Mouse (Mus musculus): Measurements from ENCODE around the gene Hrh3. TPM values are rescaled to one million over a fixed set of nuclear protein-coding genes. Genes with fewer than 3 reads are reported as not detected.

The Hrh3 gene
- not detected in 2 replicates for polyA plus RNA-seq (2015; fragmentation: Nextera tagmentation; extraction: Ambion mirVana)

GRCm38 (mm10) chr2:180103978-180104658, at the start of gene Hrh3:
TSS of gene Hrh3 (minus strand) at chr2:180104488.
- peaks cover 69% of the 10 kb centered on the region for H3K27me3 ChIP-seq
- H3K27ac ChIP-seq: no peak within 1 kb of the TSS
- peak within 1 kb of the TSS; percentile 17; the same call in 1 of the 2 replicates for H3K9ac ChIP-seq
- H3K4me1 ChIP-seq: peaks cover 29% of the 10 kb centered on the region
- no peaks in the 10 kb centered on the region for H3K36me3 ChIP-seq
- ATAC-seq (replicated peaks; ENCODE audit: low FRiP score): peak; percentile 84
- peak within 1 kb of the TSS; percentile 55 for H3K4me3 ChIP-seq (replicated peaks)
- WGBS: 1% methylated on average over 84 of the region's 87 CpGs
- H3K9me3 ChIP-seq (replicated peaks): no peaks in the 10 kb centered on the region
- peak within 1 kb of the TSS; percentile 99 for H3K4me2 ChIP-seq

DNA sequence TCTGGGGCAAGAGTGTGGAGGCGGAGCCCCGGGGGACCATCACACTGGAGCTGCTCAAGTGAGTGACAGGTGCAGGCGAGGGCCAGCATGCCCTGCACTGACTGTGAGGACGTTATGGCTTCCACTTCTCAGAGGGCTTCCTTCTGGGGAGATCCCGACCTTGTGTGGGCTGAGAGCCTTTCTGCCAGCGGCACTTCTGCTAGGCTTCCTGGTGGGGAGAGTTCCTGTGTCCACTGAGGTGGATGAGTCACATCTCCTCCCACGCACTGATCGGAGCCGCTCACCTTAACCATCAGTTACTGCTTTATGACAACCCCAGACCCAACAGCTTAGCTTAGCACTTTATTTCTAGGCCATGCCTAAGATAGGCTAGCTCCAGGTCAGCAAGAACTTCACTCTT, 44.3 kb upstream of the Hrh3 start:
- H3K27ac ChIP-seq: no peak overlapping the region
- no peak overlapping the region for H3K4me2 ChIP-seq
- no peaks in the 10 kb centered on the region for H3K4me1 ChIP-seq
- ATAC-seq (replicated peaks; ENCODE audit: low FRiP score): no peak
- no peaks in the 10 kb centered on the region for H3K27me3 ChIP-seq
- peaks cover 85% of the 10 kb centered on the region for H3K36me3 ChIP-seq
- WGBS: 75% methylated on average over 9 of the region's 9 CpGs
- H3K9ac ChIP-seq: no peak overlapping the region
- H3K4me3 ChIP-seq (replicated peaks): no peak overlapping the region
- no peaks in the 10 kb centered on the region for H3K9me3 ChIP-seq (replicated peaks)

DNA sequence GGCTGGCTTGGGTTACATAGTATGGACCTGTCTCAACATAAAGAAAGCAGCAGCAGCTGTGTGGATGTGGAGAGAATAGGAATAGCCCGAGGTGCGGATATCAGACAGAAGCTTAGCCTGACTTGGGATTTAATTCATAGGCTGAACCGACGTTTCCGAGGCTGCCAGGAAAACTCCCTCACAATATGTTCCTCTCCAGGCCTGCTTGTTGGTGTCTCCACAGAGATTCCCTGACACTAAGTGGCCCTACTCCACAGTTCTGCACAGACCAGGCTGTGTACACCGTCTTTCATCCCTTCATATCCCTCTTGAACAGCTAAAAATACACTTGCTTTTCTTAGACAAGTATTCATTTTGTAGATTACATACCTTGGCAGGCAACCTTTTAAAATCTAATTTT, 43.1 kb upstream of the Hrh3 start:
- no peak for ATAC-seq (replicated peaks; ENCODE audit: low FRiP score)
- Histone ChIP-seq H3K4me2 (no peak overlapping the region), H3K4me3 (replicated peaks) (no peak overlapping the region), H3K9me3 (replicated peaks) (no peaks in the 10 kb centered on the region), H3K27me3 (no peaks in the 10 kb centered on the region), H3K9ac (no peak overlapping the region), H3K27ac (no peak overlapping the region), H3K4me1 (no peaks in the 10 kb centered on the region), H3K36me3 (peaks cover 78% of the 10 kb centered on the region)
- WGBS: 82% methylated on average over 6 of the region's 6 CpGs

GRCm38 (mm10) chr2:180146091-180146490, 41.8 kb upstream of the Hrh3 start:
- no peaks in the 10 kb centered on the region for H3K27me3 ChIP-seq
- no peak overlapping the region for H3K4me2 ChIP-seq
- H3K4me1 ChIP-seq: no peaks in the 10 kb centered on the region
- H3K9ac ChIP-seq: no peak overlapping the region
- no peaks in the 10 kb centered on the region for H3K9me3 ChIP-seq (replicated peaks)
- WGBS: 84% methylated on average over 2 of the region's 2 CpGs
- no peak overlapping the region for H3K27ac ChIP-seq
- H3K36me3 ChIP-seq: peaks cover 78% of the 10 kb centered on the region
- no peak for ATAC-seq (replicated peaks; ENCODE audit: low FRiP score)
- no peak overlapping the region for H3K4me3 ChIP-seq (replicated peaks)

DNA sequence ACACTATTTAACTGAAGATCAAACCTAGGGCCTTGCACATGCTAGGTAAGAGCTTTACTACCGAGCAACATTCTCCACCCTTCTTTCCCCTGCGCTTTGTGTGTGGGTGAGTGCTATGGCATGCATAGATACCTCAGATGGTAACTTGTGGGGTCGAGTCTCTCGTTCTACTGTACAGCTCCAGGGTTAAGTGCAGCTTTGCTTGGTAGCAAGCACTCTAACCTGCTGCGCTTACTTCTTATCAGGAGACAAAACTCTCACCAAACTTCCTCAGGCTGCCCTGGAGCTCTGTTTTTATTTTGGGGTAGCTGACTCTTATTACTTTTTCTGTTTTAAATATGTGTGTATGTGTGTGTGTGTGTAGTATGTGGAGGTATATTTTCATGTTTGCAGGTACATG, 31.1 kb upstream of the Hrh3 start:
- no peak overlapping the region for H3K4me2 ChIP-seq
- no peaks in the 10 kb centered on the region for H3K4me1 ChIP-seq
- H3K27ac ChIP-seq: no peak overlapping the region
- 79% methylated on average over 5 of the region's 5 CpGs for WGBS
- H3K9me3 ChIP-seq (replicated peaks): no peaks in the 10 kb centered on the region
- H3K27me3 ChIP-seq: no peaks in the 10 kb centered on the region
- H3K4me3 ChIP-seq (replicated peaks): no peak overlapping the region
- H3K9ac ChIP-seq: no peak overlapping the region
- ATAC-seq (replicated peaks; ENCODE audit: low FRiP score): no peak
- peaks cover 30% of the 10 kb centered on the region for H3K36me3 ChIP-seq

- WGBS: 76% methylated on average over 3 of the region's 3 CpGs
- Histone ChIP-seq H3K27ac (no peak overlapping the region), H3K4me1 (no peaks in the 10 kb centered on the region), H3K4me3 (replicated peaks) (no peak overlapping the region), H3K9me3 (replicated peaks) (no peaks in the 10 kb centered on the region), H3K4me2 (no peak overlapping the region), H3K36me3 (peaks cover 16% of the 10 kb centered on the region), H3K9ac (no peak overlapping the region), H3K27me3 (no peaks in the 10 kb centered on the region)
- ATAC-seq (replicated peaks; ENCODE audit: low FRiP score): no peak
These were observed 29.6 kb upstream of the Hrh3 start for GRCm38 (mm10) chr2:180133911-180134310.

DNA sequence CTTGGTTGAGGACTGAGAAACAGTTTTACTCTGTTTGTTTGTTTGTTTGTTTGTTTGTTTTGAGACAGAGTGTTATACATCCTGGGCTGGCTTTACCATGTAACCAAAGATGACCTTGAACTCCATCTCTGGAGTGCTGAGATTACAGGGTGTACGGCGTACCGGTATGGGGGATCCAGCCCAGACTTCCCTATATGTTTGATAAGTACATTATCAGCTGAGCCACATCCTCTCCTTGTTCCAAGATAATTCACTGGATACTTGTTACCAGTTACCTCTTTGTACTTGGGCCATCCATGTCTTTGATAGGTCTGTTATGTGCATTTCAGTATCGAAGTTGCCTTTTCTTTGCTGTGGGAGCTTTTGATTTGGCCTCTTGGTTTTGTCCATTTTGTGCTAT, 28.9 kb upstream of the Hrh3 start:
- Histone ChIP-seq H3K27me3 (no peaks in the 10 kb centered on the region), H3K4me2 (no peak overlapping the region), H3K9me3 (replicated peaks) (no peaks in the 10 kb centered on the region), H3K4me3 (replicated peaks) (no peak overlapping the region), H3K36me3 (peaks cover 10% of the 10 kb centered on the region; the same call in 1 of the 2 replicates), H3K27ac (no peak overlapping the region), H3K4me1 (no peaks in the 10 kb centered on the region), H3K9ac (no peak overlapping the region)
- 95% methylated on average over 4 of the region's 4 CpGs for WGBS
- ATAC-seq (replicated peaks; ENCODE audit: low FRiP score): no peak

- Histone ChIP-seq H3K4me2 (no peak overlapping the region), H3K27ac (no peak overlapping the region), H3K9ac (no peak overlapping the region), H3K4me3 (replicated peaks) (no peak overlapping the region), H3K9me3 (replicated peaks) (no peaks in the 10 kb centered on the region), H3K27me3 (no peaks in the 10 kb centered on the region), H3K4me1 (peaks cover 11% of the 10 kb centered on the region; the same call in 1 of the 2 replicates), H3K36me3 (peaks cover 10% of the 10 kb centered on the region)
- no peak for ATAC-seq (replicated peaks; ENCODE audit: low FRiP score)
- 43% methylated on average over 1 of the region's 1 CpGs for WGBS
These were observed 23.4 kb upstream of the Hrh3 start for GRCm38 (mm10) chr2:180127675-180128074.

DNA sequence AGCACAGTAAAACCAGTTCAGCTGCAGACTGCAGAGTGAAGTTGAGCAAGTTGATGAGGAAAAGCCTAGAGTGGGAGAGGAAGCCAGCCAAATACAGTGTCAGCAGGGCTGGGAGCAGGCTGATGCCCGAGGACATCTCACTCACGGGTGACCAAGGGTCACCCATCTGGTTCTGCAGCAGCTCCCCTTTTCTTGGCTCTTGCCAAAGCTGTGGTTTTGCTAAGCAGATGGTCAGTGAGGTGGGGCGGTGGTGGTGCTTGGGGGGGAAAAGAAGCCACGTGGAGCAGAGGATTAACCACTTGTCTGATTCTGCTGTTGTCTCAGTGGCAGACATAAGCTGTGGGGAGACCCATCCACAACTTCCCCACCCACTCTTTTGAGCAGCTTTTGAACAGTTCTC, 21.9 kb upstream of the Hrh3 start:
- no peak overlapping the region for H3K27ac ChIP-seq
- H3K9me3 ChIP-seq (replicated peaks): no peaks in the 10 kb centered on the region
- peaks cover 11% of the 10 kb centered on the region; the same call in 1 of the 2 replicates for H3K4me1 ChIP-seq
- H3K4me2 ChIP-seq: no peak overlapping the region
- no peaks in the 10 kb centered on the region for H3K27me3 ChIP-seq
- H3K9ac ChIP-seq: no peak overlapping the region
- no peak for ATAC-seq (replicated peaks; ENCODE audit: low FRiP score)
- no peak overlapping the region for H3K4me3 ChIP-seq (replicated peaks)
- peaks cover 13% of the 10 kb centered on the region for H3K36me3 ChIP-seq
- 19% methylated on average over 4 of the region's 4 CpGs for WGBS

DNA sequence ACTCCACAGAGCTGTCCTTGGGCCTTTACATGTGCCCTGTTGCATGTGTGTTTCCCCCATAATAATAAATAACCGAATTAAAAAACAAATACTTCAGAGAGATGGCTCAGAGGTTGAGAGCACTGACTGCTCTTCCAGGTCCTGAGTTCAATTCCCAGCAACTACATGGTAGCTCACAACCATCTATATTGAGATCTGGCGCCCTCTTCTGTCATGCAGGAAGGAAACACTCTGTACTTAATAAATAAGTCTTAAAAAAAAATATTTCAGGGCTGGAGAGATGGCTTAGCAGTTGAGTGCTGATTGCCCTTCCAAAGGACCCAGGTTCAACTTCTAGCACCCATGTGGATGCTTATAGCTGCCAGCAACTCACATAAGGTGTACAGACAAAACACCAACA, 19.9 kb upstream of the Hrh3 start:
- Histone ChIP-seq H3K4me3 (replicated peaks) (no peak overlapping the region), H3K9ac (no peak overlapping the region), H3K27ac (no peak overlapping the region), H3K36me3 (peaks cover 13% of the 10 kb centered on the region), H3K9me3 (replicated peaks) (no peaks in the 10 kb centered on the region), H3K27me3 (no peaks in the 10 kb centered on the region), H3K4me2 (no peak overlapping the region), H3K4me1 (peaks cover 21% of the 10 kb centered on the region)
- ATAC-seq (replicated peaks; ENCODE audit: low FRiP score): no peak
- 87% methylated on average over 2 of the region's 2 CpGs for WGBS

- no peak for ATAC-seq (replicated peaks; ENCODE audit: low FRiP score)
- H3K36me3 ChIP-seq: peaks cover 13% of the 10 kb centered on the region
- no peaks in the 10 kb centered on the region for H3K9me3 ChIP-seq (replicated peaks)
- H3K9ac ChIP-seq: peak overlapping the region; percentile 85
- no peak overlapping the region for H3K27ac ChIP-seq
- peaks cover 37% of the 10 kb centered on the region for H3K4me1 ChIP-seq
- H3K4me3 ChIP-seq (replicated peaks): peak overlapping the region; percentile 97
- WGBS: 68% methylated on average over 5 of the region's 5 CpGs
- H3K4me2 ChIP-seq: peak overlapping the region; percentile 94
- peaks cover 9% of the 10 kb centered on the region; the same call in 1 of the 2 replicates for H3K27me3 ChIP-seq
These were observed 16.0 kb upstream of the Hrh3 start for GRCm38 (mm10) chr2:180120292-180120761.

DNA sequence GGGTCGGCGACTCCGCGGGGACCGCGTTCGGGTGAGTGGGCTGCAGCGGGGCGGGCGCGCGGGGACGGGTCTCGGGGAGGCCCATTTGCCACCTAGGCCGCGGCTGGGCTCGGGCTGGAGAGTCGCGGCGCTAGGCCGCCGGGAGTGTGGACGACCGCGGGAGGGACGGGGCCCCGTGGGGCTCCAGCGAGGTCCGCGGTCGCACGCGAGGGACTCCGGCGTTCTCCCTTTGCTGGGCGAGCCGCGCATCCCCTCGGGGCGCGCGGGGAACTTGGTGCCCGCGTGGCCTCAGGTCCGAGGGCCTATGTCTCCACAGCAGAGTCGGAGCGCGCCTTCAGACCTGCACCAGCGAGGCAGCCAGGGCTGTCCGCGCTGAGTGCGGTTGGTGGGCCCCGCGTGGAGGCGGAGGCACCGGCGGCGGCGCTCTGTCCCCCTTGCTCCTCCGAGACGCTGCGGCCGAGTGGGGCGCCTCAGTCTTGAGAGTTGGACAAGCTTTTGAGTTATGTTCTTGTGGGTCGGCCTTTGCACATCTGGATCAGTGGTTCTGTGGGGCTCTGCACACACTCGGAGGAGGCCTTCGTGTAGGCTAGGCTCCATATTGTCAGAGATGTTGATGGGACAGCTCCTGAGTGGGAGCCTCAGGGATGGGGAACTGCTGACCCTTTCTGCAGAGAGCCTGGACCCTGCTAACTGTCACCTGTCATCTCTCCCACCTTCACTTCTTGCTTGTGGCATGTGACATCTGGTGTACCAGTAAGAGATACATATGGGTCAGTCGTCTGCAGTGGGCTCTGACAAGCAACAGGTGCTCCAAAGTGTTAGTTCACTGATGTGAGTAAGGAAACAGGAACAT, 15.4 kb upstream of the Hrh3 start:
- H3K4me1 ChIP-seq: peaks cover 43% of the 10 kb centered on the region
- peaks cover 13% of the 10 kb centered on the region for H3K36me3 ChIP-seq
- peak overlapping the region; percentile 97 for H3K4me3 ChIP-seq (replicated peaks)
- WGBS: under 1% methylated on average over 67 of the region's 68 CpGs
- H3K27ac ChIP-seq: peak overlapping the region; percentile 75
- no peaks in the 10 kb centered on the region for H3K9me3 ChIP-seq (replicated peaks)
- H3K4me2 ChIP-seq: peak overlapping the region; percentile 94
- peaks cover 9% of the 10 kb centered on the region; the same call in 1 of the 2 replicates for H3K27me3 ChIP-seq
- peak overlapping the region; percentile 85 for H3K9ac ChIP-seq
- ATAC-seq (replicated peaks; ENCODE audit: low FRiP score): peak; percentile 20

Measured in kidney, embryonic 15.5 days (tissue).